Mouse (Mus musculus): ENCODE results near the gene Vwc2l. TPM values are rescaled to one million over a fixed set of nuclear protein-coding genes. Genes with fewer than 3 reads are reported as not detected.

Gene Vwc2l
- not detected in 2 replicates for polyA plus RNA-seq (2011; ENCODE audit: insufficient read length, low read depth, missing spikeins)

GRCm38 (mm10) chr1:70725655-70726066 lies at the start of gene Vwc2l:
Gene Vwc2l (plus strand): TSS chr1:70725715.
- H3K4me3 ChIP-seq (ENCODE audit: insufficient read depth, low read length), result no peak within 1 kb of the TSS
- no peaks in the 10 kb centered on the region for H3K4me1 ChIP-seq (ENCODE audit: control insufficient read depth, insufficient read depth, low read length)
- no peak within 1 kb of the TSS for H3K27ac ChIP-seq (ENCODE audit: insufficient read depth, low read length)
- TF ChIP-seq POLR2A (IDR thresholded peaks at IDR 0.05; ENCODE audit: low read depth, low read length), result no peak
- TF ChIP-seq CTCF (IDR thresholded peaks at IDR 0.05; ENCODE audit: borderline replicate concordance, insufficient read depth, low read length), result no peak

- H3K27ac ChIP-seq (ENCODE audit: insufficient read depth, low read length), result no peak overlapping the region
- H3K4me1 ChIP-seq (ENCODE audit: control insufficient read depth, insufficient read depth, low read length), result no peaks in the 10 kb centered on the region
- no peak overlapping the region for H3K4me3 ChIP-seq (ENCODE audit: insufficient read depth, low read length)
- no peak for TF ChIP-seq POLR2A (IDR thresholded peaks at IDR 0.05; ENCODE audit: low read depth, low read length)
- TF ChIP-seq CTCF (IDR thresholded peaks at IDR 0.05; ENCODE audit: borderline replicate concordance, insufficient read depth, low read length), result no peak
These were observed 33.0 kb upstream of the Vwc2l start for GRCm38 (mm10) chr1:70692529-70692928.

- TF ChIP-seq POLR2A (IDR thresholded peaks at IDR 0.05; ENCODE audit: low read depth, low read length), result no peak
- no peak for TF ChIP-seq CTCF (IDR thresholded peaks at IDR 0.05; ENCODE audit: borderline replicate concordance, insufficient read depth, low read length)
- Histone ChIP-seq H3K4me1 (ENCODE audit: control insufficient read depth, insufficient read depth, low read length) (no peaks in the 10 kb centered on the region), H3K27ac (ENCODE audit: insufficient read depth, low read length) (no peak overlapping the region), H3K4me3 (ENCODE audit: insufficient read depth, low read length) (no peak overlapping the region)
These were observed 25.2 kb upstream of the Vwc2l start for GRCm38 (mm10) chr1:70700270-70700669.

GRCm38 (mm10) chr1:70703934-70704333 lies 21.6 kb upstream of the Vwc2l start:
- no peak overlapping the region for H3K4me3 ChIP-seq (ENCODE audit: insufficient read depth, low read length)
- no peak overlapping the region for H3K27ac ChIP-seq (ENCODE audit: insufficient read depth, low read length)
- TF ChIP-seq POLR2A (IDR thresholded peaks at IDR 0.05; ENCODE audit: low read depth, low read length), result no peak
- TF ChIP-seq CTCF (IDR thresholded peaks at IDR 0.05; ENCODE audit: borderline replicate concordance, insufficient read depth, low read length), result no peak
- H3K4me1 ChIP-seq (ENCODE audit: control insufficient read depth, insufficient read depth, low read length), result no peaks in the 10 kb centered on the region

- TF ChIP-seq POLR2A (IDR thresholded peaks at IDR 0.05; ENCODE audit: low read depth, low read length) (no peak), CTCF (IDR thresholded peaks at IDR 0.05; ENCODE audit: borderline replicate concordance, insufficient read depth, low read length) (no peak)
- H3K27ac ChIP-seq (ENCODE audit: insufficient read depth, low read length), result no peak overlapping the region
- no peak overlapping the region for H3K4me3 ChIP-seq (ENCODE audit: insufficient read depth, low read length)
- H3K4me1 ChIP-seq (ENCODE audit: control insufficient read depth, insufficient read depth, low read length), result no peaks in the 10 kb centered on the region
These were observed 19.7 kb upstream of the Vwc2l start for GRCm38 (mm10) chr1:70705821-70706220.

GRCm38 (mm10) chr1:70725045-70725444 lies 470 bp upstream of the Vwc2l start:
- no peak overlapping the region for H3K4me3 ChIP-seq (ENCODE audit: insufficient read depth, low read length)
- H3K4me1 ChIP-seq (ENCODE audit: control insufficient read depth, insufficient read depth, low read length), result no peaks in the 10 kb centered on the region
- TF ChIP-seq CTCF (IDR thresholded peaks at IDR 0.05; ENCODE audit: borderline replicate concordance, insufficient read depth, low read length), result no peak
- no peak for TF ChIP-seq POLR2A (IDR thresholded peaks at IDR 0.05; ENCODE audit: low read depth, low read length)
- no peak overlapping the region for H3K27ac ChIP-seq (ENCODE audit: insufficient read depth, low read length)

GRCm38 (mm10) chr1:70787146-70787545 lies 61.6 kb downstream of the Vwc2l start:
- Histone ChIP-seq H3K4me1 (ENCODE audit: control insufficient read depth, insufficient read depth, low read length) (no peaks in the 10 kb centered on the region), H3K4me3 (ENCODE audit: insufficient read depth, low read length) (no peak overlapping the region), H3K27ac (ENCODE audit: insufficient read depth, low read length) (no peak overlapping the region)
- no peak for TF ChIP-seq POLR2A (IDR thresholded peaks at IDR 0.05; ENCODE audit: low read depth, low read length)
- TF ChIP-seq CTCF (IDR thresholded peaks at IDR 0.05; ENCODE audit: borderline replicate concordance, insufficient read depth, low read length), result peak; percentile 5; the same call in 1 of the 2 replicates

- Histone ChIP-seq H3K4me3 (ENCODE audit: insufficient read depth, low read length) (no peak overlapping the region), H3K27ac (ENCODE audit: insufficient read depth, low read length) (no peak overlapping the region), H3K4me1 (ENCODE audit: control insufficient read depth, insufficient read depth, low read length) (peaks cover 2% of the 10 kb centered on the region; the same call in 1 of the 2 replicates)
- no peak for TF ChIP-seq POLR2A (IDR thresholded peaks at IDR 0.05; ENCODE audit: low read depth, low read length)
- TF ChIP-seq CTCF (IDR thresholded peaks at IDR 0.05; ENCODE audit: borderline replicate concordance, insufficient read depth, low read length), result no peak
These were observed 66.1 kb downstream of the Vwc2l start for GRCm38 (mm10) chr1:70791636-70792035.

- peak overlapping the region; percentile 52 for H3K27ac ChIP-seq (ENCODE audit: insufficient read depth, low read length)
- no peak overlapping the region for H3K4me3 ChIP-seq (ENCODE audit: insufficient read depth, low read length)
- TF ChIP-seq CTCF (IDR thresholded peaks at IDR 0.05; ENCODE audit: borderline replicate concordance, insufficient read depth, low read length) (no peak), POLR2A (IDR thresholded peaks at IDR 0.05; ENCODE audit: low read depth, low read length) (no peak)
- peaks cover 2% of the 10 kb centered on the region; the same call in 1 of the 2 replicates for H3K4me1 ChIP-seq (ENCODE audit: control insufficient read depth, insufficient read depth, low read length)
These were observed 69.6 kb downstream of the Vwc2l start for GRCm38 (mm10) chr1:70795094-70795493.

- TF ChIP-seq POLR2A (IDR thresholded peaks at IDR 0.05; ENCODE audit: low read depth, low read length), result no peak
- TF ChIP-seq CTCF (IDR thresholded peaks at IDR 0.05; ENCODE audit: borderline replicate concordance, insufficient read depth, low read length), result no peak
- H3K4me1 ChIP-seq (ENCODE audit: control insufficient read depth, insufficient read depth, low read length), result no peaks in the 10 kb centered on the region
- no peak overlapping the region for H3K4me3 ChIP-seq (ENCODE audit: insufficient read depth, low read length)
- no peak overlapping the region for H3K27ac ChIP-seq (ENCODE audit: insufficient read depth, low read length)
These were observed 77.9 kb downstream of the Vwc2l start for GRCm38 (mm10) chr1:70803401-70803800.

GRCm38 (mm10) chr1:70823111-70823510 lies 97.6 kb downstream of the Vwc2l start:
- no peaks in the 10 kb centered on the region for H3K4me1 ChIP-seq (ENCODE audit: control insufficient read depth, insufficient read depth, low read length)
- TF ChIP-seq POLR2A (IDR thresholded peaks at IDR 0.05; ENCODE audit: low read depth, low read length) (no peak), CTCF (IDR thresholded peaks at IDR 0.05; ENCODE audit: borderline replicate concordance, insufficient read depth, low read length) (no peak)
- H3K27ac ChIP-seq (ENCODE audit: insufficient read depth, low read length), result no peak overlapping the region
- no peak overlapping the region for H3K4me3 ChIP-seq (ENCODE audit: insufficient read depth, low read length)

Measured in embryonic fibroblast, embryonic 13.5 days (primary cell).